Comparison of ENCODE assay signal across 17 mouse cellular contexts in the genomic region with DNA sequence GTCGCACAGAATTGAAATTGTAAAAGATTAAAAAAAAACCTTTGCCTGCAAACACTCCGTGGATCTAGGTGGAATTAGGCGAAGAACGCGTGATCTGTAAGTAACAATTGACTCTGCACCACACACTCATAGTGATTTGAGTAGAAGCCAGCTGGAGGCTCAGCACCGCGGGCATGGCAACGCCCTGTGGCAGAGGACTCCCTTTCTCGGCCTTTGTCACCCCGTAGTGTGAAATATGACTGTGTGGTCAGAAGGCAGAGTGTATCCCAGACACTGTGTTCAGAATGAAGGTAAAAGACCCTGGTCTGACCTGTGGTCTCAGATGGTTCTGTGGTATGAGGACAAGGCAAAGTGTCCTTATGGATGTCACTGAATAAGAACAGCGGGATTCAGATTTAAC.
DNase-seq lines count a peak whose midpoint lies in the region; ATAC-seq and TF ChIP-seq lines count a peak whose summit lies in the region.
"Had no signal": no experiment of that assay in that cellular context is flagged by ENCODE, and none has a peak within 500 bp of the region (broad histone marks: within the 10 kb centered on the region; RNA-seq: fewer than 3 reads in every experiment).

No protein-coding gene starts in this region.

- 0 out of 2 replicates have a peak, but pooled peaks cover 3% of the 10 kb centered on the region for H3K4me1 ChIP-seq in forebrain, embryonic 16.5 days (replicated peaks; ENCODE audit: control insufficient read depth, insufficient read depth, low read length)
- H3K4me1 ChIP-seq in forebrain, embryonic 12.5 days = no peaks in the 10 kb centered on the region
- peaks cover 3% of the 10 kb centered on the region; the same call in 1 of the 2 replicates for H3K4me1 ChIP-seq in stomach, embryonic 16.5 days (ENCODE audit: control insufficient read depth, insufficient read depth, low read length)
- no peaks in the 10 kb centered on the region for H3K4me1 ChIP-seq in stomach, postnatal 0 days (replicated peaks; ENCODE audit: control insufficient read depth, insufficient read depth)
- peaks cover 3% of the 10 kb centered on the region; the same call in 1 of the 2 replicates for H3K4me1 ChIP-seq in midbrain, embryonic 16.5 days (ENCODE audit: control insufficient read depth, insufficient read depth, low read length)
- H3K4me1 ChIP-seq: heart, embryonic 13.5 days had no signal

- H3K4me2 ChIP-seq in forebrain, embryonic 16.5 days (ENCODE audit: low read length) = no peak overlapping the region
- no peak overlapping the region for H3K4me2 ChIP-seq in forebrain, embryonic 12.5 days
- H3K4me2 ChIP-seq in stomach, embryonic 16.5 days (ENCODE audit: low read depth, low read length) = no peak overlapping the region
- no peak overlapping the region for H3K4me2 ChIP-seq in stomach, postnatal 0 days (replicated peaks; ENCODE audit: low read depth)
- no peak overlapping the region for H3K4me2 ChIP-seq in midbrain, embryonic 16.5 days (ENCODE audit: low read length)
- H3K4me2 ChIP-seq: heart, embryonic 13.5 days had no signal

- 85% methylated on average over 11 of the region's 11 CpGs for WGBS in forebrain, embryonic 16.5 days
- WGBS in forebrain, embryonic 12.5 days = 84% methylated on average over 11 of the region's 11 CpGs
- WGBS in stomach, embryonic 16.5 days = 80% methylated on average over 11 of the region's 11 CpGs
- WGBS in stomach, postnatal 0 days = 69% methylated on average over 11 of the region's 11 CpGs
- WGBS in midbrain, embryonic 16.5 days = 62% methylated on average over 11 of the region's 11 CpGs

- TF ChIP-seq EP300 in stomach, postnatal 0 days (optimal IDR thresholded peaks at IDR 0.05) = no peak

- ATAC-seq in forebrain, embryonic 16.5 days = 0 out of 2 replicates have a peak, but pooled peaks have one; percentile 11
- no peak for ATAC-seq in forebrain, embryonic 12.5 days (ENCODE audit: low FRiP score)
- peak; percentile 21; the same call in 1 of the 2 replicates for ATAC-seq in stomach, embryonic 16.5 days (ENCODE audit: insufficient read depth, low FRiP score)
- ATAC-seq in stomach, postnatal 0 days (ENCODE audit: low FRiP score, low TSS enrichment) = no peak
- ATAC-seq in midbrain, embryonic 16.5 days = peak; percentile 46; the same call in 1 of the 2 replicates
- ATAC-seq: liver, postnatal 0 days had no signal

- no peak for DNase-seq in stomach, postnatal 0 days (ENCODE audit: low spot score)
- DNase-seq in cerebellum, postnatal 14 days = no peak
- DNase-seq in thymus, postnatal 4 days = no peak
- DNase-seq: cerebellum, adult 18-20 months; heart, adult 11 months; left cerebral cortex, postnatal 4 days; liver; liver, postnatal 0 days; lung, postnatal 14 days; thymus, postnatal 36 days had no signal

- no peaks in the 10 kb centered on the region for H3K9me3 ChIP-seq in forebrain, embryonic 16.5 days (ENCODE audit: control insufficient read depth, low read length)
- H3K9me3 ChIP-seq in forebrain, embryonic 12.5 days = no peaks in the 10 kb centered on the region
- H3K9me3 ChIP-seq in stomach, embryonic 16.5 days (replicated peaks; ENCODE audit: control insufficient read depth, low read length) = no peaks in the 10 kb centered on the region
- H3K9me3 ChIP-seq in stomach, postnatal 0 days (ENCODE audit: control insufficient read depth, low read length) = no peaks in the 10 kb centered on the region
- H3K9me3 ChIP-seq in midbrain, embryonic 16.5 days (replicated peaks; ENCODE audit: control insufficient read depth, low read length, poor library complexity, severe bottlenecking) = no peaks in the 10 kb centered on the region
- H3K9me3 ChIP-seq: heart, embryonic 13.5 days had no signal

- H3K36me3 ChIP-seq in forebrain, embryonic 16.5 days (ENCODE audit: control insufficient read depth, insufficient read depth) = no peaks in the 10 kb centered on the region
- H3K36me3 ChIP-seq in forebrain, embryonic 12.5 days (replicated peaks) = no peaks in the 10 kb centered on the region
- H3K36me3 ChIP-seq in stomach, embryonic 16.5 days (ENCODE audit: control insufficient read depth, insufficient read depth, low read length) = no peaks in the 10 kb centered on the region
- no peaks in the 10 kb centered on the region for H3K36me3 ChIP-seq in stomach, postnatal 0 days (ENCODE audit: control insufficient read depth, insufficient read depth, low read length)
- no peaks in the 10 kb centered on the region for H3K36me3 ChIP-seq in midbrain, embryonic 16.5 days (ENCODE audit: control insufficient read depth, insufficient read depth, low read length)
- H3K36me3 ChIP-seq: heart, embryonic 13.5 days had no signal

- no peak overlapping the region for H3K9ac ChIP-seq in forebrain, embryonic 16.5 days (replicated peaks; ENCODE audit: low read depth, low read length)
- no peak overlapping the region for H3K9ac ChIP-seq in forebrain, embryonic 12.5 days
- no peak overlapping the region for H3K9ac ChIP-seq in stomach, embryonic 16.5 days (ENCODE audit: low read length)
- no peak overlapping the region for H3K9ac ChIP-seq in stomach, postnatal 0 days (ENCODE audit: low read length)
- H3K9ac ChIP-seq in midbrain, embryonic 16.5 days (ENCODE audit: low read depth, low read length) = no peak overlapping the region
- H3K9ac ChIP-seq: heart, embryonic 13.5 days; liver, postnatal 0 days had no signal

- H3K4me3 ChIP-seq in forebrain, embryonic 16.5 days (replicated peaks; ENCODE audit: low read length) = no peak overlapping the region
- no peak overlapping the region for H3K4me3 ChIP-seq in forebrain, embryonic 12.5 days (replicated peaks)
- H3K4me3 ChIP-seq in stomach, embryonic 16.5 days (replicated peaks; ENCODE audit: low read length) = no peak overlapping the region
- H3K4me3 ChIP-seq in stomach, postnatal 0 days (ENCODE audit: low read depth, low read length) = no peak overlapping the region
- no peak overlapping the region for H3K4me3 ChIP-seq in midbrain, embryonic 16.5 days (ENCODE audit: low read depth, low read length)
- H3K4me3 ChIP-seq: heart, embryonic 13.5 days; left cerebral cortex, adult 2 months had no signal

- H3K27me3 ChIP-seq in forebrain, embryonic 16.5 days (replicated peaks; ENCODE audit: control insufficient read depth, insufficient read depth, low read length) = no peaks in the 10 kb centered on the region
- H3K27me3 ChIP-seq in forebrain, embryonic 12.5 days = no peaks in the 10 kb centered on the region
- no peaks in the 10 kb centered on the region for H3K27me3 ChIP-seq in stomach, embryonic 16.5 days (ENCODE audit: control insufficient read depth, insufficient read depth, low read length)
- H3K27me3 ChIP-seq in stomach, postnatal 0 days (ENCODE audit: control insufficient read depth, insufficient read depth, low read length) = no peaks in the 10 kb centered on the region
- no peaks in the 10 kb centered on the region for H3K27me3 ChIP-seq in midbrain, embryonic 16.5 days (ENCODE audit: control insufficient read depth, insufficient read depth, low read depth, low read length)
- H3K27me3 ChIP-seq: CH12.LX; heart, embryonic 13.5 days had no signal

- no peak overlapping the region for H3K27ac ChIP-seq in forebrain, embryonic 16.5 days (ENCODE audit: low read length)
- no peak overlapping the region for H3K27ac ChIP-seq in forebrain, embryonic 12.5 days
- no peak overlapping the region for H3K27ac ChIP-seq in stomach, embryonic 16.5 days (ENCODE audit: low read length)
- no peak overlapping the region for H3K27ac ChIP-seq in stomach, postnatal 0 days (replicated peaks)
- H3K27ac ChIP-seq in midbrain, embryonic 16.5 days (ENCODE audit: low read length) = no peak overlapping the region
- H3K27ac ChIP-seq: heart, embryonic 13.5 days; left cerebral cortex, adult 2 months had no signal

- TF ChIP-seq CTCF in stomach, postnatal 0 days (IDR thresholded peaks at IDR 0.05; ENCODE audit: low read depth) = no peak

Comparison
In these comparisons a context has a peak if more than half of its experiments do, and no peak if none do; other contexts are left out.
1. ATAC-seq: peak in forebrain, embryonic 16.5 days (single experiment), stomach, embryonic 16.5 days (single experiment) and midbrain, embryonic 16.5 days (single experiment); none in forebrain, embryonic 12.5 days (single experiment) and stomach, postnatal 0 days (single experiment).